Mouse (Mus musculus) fat pad, adult 2 months (tissue): ENCODE data around the gene Zfp866.

Experiments used
- DNase-seq: peaks from one replicate; pipeline ENCODE4 v3.0.0-alpha.2; 2011; ENCODE audit warnings: low read depth, low spot score; ENCODE audit errors: extremely low read depth

Zfp866 gene

DNA sequence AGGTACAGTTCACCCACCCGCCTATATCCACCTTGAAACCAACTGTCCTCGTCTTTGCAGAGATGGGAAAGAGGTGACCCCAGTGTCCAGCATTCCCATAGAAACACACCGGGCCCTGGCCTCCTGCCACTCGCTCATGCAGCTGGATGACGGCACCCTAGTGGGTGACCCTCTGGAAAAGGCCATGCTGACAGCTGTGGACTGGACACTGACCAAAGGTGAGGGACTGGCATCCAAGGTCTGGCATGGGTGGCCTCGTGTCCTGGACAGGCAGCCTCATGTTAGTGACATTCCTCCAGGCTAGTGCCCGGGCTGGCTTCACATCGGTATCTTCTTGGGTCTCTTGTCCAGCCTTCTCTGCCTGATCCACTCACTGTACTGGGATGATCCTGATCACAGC, 8.3 kb upstream of the Zfp866 start:
- no peak for DNase-seq

DNA sequence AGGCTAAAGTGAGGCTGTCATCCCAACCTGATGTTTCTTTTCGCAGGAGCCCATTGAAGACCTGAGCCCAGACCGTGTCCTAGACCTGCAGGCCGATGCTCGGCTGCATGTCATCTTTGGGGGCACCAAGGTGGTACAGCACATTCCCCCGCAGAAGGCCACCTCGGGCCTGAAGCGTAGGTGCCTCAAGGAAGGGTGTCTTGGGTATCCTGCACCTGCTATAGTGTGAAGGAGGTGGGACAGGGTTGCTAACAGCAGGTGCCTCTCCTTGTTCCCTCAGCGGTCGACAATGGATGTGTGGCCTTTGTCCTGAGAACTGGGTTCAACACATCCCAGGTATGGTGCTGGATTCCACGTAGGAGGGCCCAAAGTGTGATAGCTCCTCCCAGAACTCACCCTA, 6.7 kb upstream of the Zfp866 start:
- DNase-seq, result no peak

DNA sequence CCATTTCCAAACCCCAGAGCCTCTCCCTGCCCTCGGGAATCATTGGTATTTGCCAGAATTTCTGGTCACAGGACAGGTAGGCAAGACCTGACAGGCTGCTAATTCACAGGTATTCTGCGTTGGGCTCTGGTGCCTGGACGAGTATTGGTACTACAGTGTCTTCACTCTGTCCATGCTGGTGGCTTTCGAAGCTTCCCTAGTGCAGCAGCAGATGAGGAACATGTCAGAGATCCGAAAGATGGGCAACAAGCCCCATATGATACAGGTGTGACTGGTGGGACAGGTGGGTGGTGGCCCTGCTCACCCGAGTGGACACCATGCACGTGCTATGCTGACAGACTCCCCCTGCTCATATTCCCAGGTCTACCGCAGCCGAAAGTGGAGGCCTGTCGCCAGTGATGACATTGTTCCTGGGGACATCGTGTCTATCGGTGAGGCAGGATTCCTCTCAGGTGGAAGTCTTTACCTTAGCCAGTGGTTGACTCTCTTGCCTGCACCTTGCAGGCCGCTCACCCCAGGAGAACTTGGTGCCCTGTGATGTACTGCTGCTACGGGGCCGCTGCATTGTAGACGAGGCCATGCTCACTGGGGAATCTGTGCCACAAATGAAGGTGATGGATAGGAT, 5.9 kb upstream of the Zfp866 start:
- DNase-seq, result no peak

DNA sequence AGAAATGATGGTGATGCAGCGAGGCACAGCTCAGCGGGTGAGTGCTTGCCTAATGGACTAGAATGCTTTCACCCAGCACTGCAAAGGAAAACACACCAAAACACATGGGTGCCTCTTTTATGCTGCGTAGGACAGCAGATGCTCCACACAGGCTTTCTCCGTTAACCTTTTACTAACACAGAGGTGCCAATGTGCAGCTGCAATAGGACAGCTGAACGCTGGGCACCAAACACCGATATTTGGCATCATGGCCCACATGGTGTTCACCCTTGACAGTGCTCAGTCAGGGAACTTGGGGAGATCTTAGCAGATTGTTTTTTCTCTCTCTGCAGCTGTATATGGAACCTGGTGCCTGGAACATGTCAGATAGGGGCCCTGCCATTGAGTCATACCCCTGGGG, 3.9 kb upstream of the Zfp866 start:
- no peak for DNase-seq

DNA sequence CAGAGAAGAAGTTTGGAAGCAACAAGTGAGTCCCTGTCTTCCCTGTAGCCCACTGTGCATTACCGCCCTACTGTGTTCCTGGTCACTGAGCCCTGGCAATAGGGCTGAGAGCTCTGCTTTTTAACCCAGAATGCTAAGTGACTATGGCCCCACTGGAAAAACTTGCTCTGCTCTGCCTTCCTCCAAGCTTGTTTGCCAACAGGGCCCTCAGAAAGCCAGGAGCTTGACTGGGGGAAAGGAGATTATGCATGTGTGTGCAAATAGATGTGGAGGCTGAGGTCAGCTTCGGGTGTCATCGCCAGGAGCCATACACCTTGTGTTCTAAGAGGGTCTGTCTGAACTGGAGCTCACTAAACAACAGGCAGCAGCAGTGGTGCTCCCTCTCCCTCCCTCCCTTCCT, 3.1 kb upstream of the Zfp866 start:
- DNase-seq, result no peak

DNA sequence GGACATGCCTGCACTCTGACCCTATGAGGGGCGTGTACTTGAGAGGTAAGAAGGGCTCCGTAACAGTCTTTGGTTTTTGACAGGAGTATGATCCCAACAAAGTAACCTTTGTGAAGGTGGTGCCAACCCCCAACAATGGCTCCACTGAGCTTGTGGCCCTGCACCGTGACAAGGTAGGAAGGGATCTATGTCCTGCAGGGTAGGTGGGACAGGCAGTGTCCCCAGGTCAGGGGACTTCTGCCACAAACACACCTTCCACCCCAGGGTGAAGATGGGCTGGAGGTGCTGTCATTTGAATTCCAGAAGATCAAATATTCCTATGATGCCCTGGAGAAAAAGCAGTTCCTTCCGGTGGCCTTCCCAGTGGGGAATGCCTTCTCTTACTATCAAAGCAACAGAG, 2.7 kb upstream of the Zfp866 start:
- DNase-seq, result no peak

DNA sequence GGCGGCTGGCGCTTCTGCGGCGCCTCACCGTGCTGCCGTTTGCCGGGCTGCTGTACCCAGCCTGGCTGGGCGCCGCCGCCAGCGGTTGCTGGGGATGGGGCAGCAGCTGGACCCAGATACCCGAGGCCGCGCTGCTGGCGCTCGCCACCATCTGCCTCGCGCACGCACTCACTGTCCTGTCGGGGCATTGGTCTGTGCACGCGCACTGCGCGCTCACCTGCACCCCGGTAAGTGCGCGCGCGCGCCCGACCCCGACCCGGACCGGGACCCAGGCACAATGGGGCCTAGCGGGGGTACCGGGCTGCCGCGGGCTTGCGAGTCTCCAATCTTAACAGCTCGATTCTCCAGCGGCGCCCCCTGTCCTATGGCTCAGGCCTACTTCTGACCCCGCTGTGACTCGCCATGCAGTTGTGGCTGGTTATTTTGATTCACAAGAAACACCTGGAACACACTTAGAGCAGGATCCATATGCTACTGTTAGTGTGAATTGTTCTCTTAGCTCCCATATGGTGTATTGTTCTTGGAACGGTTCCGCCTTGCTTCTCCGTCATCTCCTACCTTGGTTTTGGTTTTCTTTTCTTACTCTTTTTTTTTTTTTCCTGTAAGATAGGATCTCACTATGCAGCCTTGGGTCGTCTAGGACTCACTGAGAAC, 564 bp upstream of the Zfp866 start:
- DNase-seq, result no peak

DNA sequence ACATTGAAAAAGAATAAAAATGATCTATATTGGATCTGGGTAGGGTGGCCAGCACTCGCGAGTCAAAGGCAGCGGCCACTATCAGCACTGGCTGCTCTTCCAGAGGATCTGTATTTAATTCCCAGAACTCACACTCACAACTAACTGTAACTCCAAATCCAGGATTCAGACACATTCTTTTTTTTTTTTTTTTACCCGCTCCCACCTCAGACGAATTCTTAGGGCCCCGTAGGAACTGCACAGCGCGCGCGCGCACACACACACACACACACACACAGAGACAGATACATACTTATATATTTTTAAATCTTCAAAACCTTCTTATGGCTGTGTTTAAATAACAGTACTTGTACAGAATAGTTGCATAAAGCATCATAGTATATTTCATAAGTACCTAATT, 614 bp downstream of the Zfp866 start:
- no peak for DNase-seq

DNA sequence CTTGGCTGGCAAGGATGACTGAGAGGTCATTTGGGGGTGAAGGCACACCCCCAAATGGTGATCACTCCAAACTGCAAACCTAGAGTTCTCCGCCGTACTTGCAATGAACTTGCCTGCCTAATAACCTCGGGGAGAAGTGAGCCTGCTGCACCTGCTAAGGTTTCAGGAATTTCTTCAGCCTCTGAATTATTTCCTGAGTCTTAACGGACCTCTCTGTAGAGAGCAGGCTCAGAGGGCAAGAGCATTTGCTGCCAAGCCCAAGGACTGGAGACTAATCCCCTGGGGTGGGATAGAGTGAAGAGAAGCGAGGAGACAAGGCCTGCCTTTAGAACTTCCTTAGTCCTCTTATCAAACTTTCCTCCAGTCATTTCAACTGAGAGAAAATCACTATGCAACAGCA, 1.2 kb downstream of the Zfp866 start:
- no peak for DNase-seq

DNA sequence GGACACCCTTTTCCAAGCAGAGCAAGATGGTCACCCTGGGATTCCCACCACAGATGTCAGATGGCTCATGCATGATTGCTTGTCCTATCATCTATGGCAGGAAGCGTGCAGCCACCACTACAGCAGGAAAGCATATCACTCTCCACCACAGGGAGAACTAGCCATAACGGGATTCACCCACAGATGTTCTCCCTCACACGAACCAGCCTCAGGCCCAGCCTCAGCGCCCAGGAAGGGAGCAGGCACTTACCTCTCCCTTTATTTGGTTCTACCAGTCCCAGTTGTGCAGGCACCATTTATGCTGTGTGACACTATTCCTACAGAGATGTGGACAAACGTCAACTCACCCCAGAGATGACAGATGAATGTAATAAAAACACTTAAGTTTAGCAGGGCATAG, 1.9 kb downstream of the Zfp866 start:
- DNase-seq, result no peak

DNA sequence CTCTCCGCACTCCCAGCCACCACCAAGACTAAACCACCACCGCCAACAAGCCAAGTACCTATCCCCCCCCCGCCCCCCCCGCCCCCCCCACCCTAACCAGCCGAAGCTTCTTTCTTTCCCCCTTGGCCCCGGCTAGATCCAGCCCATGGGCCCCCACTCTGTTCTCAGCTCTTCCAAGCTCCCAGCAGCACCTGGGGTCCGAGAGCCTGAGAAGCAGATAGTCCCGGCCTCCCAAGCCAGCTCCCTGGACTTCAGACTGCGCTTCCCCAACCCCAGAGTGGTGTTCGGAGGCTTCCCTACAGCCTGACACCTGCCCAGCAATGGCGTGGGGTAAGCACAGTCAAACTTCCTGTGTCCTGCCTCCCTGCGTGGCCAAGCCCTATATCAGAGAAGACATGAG, 13.9 kb downstream of the Zfp866 start:
- no peak for DNase-seq

DNA sequence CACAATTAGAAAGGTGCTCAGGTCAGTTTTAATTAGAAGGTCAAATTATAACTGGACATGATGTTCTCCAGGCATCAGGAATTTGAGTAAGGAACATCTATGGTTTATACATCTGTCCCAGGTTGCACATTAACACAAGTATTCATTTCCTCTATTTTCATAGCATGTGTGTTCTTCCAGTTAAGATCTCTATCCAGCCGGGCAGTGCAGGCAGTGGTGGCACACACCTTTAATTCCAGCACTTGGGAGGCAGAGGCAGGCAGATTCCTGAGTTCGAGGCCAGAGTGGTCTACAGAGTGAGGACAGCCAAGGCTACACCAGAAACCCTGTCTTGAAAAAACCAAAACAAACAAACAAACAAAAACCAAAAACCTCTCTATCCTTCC, 15.8 kb downstream of the Zfp866 start:
- no peak for DNase-seq

DNA sequence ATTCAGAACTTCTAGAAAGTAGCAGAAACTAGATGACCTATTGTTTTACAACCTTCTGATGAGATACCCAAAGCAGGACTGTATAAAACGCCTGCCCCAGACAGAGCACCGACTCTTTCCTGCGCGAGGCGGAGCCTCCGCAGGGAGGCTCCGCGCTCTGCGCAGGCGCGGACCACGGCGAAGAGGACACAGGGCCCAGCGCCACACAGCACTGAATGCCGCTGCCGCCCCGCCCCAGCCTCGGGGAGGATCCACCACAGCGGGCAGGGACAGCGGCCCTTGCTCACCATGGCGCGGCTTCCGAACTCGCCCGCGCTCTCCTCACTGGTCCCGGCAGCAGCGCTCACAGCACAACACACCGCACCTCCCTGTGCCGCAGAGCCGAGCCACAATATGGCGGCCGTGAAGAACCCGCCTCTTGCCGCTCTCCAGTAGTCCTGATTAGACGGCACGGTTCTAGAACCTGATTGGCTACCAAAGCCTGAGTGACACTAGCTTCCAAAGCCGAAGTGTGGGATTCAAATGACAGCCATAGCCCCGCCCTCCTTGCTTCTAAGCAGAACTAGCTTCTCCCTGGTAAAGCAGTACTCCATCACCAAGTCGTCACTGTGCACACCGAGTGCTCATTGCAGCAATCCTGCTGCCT, 16.4 kb downstream of the Zfp866 start, which contains the start of gene Gm20422:
Gene Gm20422 (minus strand): TSS at position 384 of the 646 bp plus-strand sequence.
- DNase-seq, result peak; percentile 80

DNA sequence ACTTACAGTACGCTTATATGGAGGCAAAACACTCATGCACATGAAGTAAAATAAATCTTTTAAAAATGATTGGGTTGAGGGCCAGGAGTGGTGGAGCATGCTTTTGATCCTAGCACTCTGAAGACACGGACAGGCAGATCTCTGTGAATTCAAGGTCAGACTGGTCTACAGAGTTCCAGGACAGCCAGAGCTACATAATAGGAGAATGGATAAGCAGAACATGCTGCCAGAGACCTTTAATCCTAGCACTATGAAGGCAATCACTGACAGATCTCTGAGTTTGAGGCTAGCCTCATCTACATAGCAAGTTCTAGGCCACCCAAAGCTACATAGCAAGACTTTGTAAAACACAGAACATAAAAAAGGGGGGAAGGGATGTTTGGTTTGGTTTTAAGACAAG, 18.9 kb downstream of the Zfp866 start:
- DNase-seq, result no peak

DNA sequence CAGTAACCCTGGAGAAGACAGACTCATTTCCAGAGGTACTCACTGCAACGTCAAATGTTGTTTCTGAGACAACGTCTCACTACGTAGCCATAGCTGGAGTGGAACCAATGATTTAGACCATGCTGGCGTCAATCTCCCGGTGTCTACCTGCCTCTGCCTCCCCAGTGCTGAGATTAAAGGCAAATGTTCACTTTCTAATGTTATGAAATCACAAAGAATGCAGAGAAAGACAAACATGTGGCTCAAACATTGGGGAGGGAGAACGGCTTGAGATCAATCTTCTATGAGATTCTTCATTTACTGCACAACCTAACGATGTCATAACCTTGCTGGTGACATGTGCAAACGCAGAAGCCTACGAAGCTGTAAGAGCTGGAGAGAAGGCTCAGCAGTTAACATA, 19.8 kb downstream of the Zfp866 start:
- no peak for DNase-seq

DNA sequence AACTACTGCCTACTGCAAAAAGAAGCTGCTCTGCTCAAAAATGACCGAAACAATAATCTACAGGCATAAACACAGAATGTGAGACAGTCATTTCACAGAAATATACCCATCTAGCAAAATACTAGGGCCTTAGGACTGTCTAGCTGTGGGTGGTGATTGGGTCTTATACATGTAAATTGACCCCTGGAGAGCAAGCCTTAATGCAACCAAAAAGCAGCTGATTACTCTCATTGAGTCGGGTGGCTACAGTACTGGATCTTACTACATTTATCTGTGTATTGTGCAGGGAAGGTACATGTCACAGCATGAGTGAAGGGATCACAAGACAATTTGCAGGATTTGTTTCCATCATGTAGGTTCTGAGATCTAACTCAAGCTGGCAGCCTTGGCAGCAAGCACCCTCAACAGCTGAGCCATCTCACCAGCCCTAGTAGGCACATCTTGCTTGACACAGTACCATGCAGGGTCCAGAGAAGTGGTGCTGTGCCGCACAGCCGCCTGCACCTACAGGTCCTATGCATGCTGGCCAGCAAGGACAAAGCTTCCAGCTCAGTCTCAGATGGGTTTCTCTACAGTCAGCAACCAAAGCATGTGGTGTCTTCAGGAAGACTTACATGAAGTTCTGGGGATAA, 29.0 kb downstream of the Zfp866 start:
- DNase-seq, result no peak

DNA sequence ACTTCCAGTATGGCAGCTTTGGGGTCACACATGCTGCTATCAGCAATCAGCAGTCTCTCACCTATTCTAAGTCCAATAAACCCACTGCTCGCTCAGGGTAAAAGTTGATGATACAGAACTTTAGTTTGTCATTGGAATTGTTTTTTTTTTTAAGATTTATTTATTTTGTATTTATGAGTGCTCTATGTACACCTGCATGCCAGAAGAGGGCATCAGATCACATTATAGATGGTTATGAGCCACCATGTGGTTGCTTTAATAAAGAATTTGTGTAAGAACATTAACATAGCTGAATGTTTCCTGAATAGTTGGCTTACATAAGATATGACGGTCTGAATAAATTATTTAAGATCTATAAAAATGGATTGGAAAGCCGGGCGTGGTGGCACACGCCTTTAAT, 32.7 kb downstream of the Zfp866 start:
- no peak for DNase-seq

DNA sequence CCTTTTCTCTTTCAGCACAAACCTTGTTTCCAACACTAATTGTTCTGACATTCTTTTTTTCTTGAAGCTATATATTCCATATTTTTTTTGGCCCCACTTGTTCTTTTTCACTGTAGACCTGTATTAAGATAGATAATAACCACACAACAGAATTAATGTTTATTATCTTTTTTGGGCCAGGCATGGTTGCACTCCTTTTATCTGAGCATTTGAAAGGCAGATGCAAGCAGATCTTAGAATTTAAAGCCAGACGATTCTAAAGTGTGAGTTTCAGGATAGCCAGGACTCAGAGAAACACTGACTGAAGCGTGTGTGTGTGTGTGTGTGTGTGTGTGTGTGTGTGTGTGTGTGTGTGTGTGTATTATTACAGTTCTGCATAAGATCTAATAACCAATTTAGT, 38.5 kb downstream of the Zfp866 start:
- DNase-seq, result no peak

DNA sequence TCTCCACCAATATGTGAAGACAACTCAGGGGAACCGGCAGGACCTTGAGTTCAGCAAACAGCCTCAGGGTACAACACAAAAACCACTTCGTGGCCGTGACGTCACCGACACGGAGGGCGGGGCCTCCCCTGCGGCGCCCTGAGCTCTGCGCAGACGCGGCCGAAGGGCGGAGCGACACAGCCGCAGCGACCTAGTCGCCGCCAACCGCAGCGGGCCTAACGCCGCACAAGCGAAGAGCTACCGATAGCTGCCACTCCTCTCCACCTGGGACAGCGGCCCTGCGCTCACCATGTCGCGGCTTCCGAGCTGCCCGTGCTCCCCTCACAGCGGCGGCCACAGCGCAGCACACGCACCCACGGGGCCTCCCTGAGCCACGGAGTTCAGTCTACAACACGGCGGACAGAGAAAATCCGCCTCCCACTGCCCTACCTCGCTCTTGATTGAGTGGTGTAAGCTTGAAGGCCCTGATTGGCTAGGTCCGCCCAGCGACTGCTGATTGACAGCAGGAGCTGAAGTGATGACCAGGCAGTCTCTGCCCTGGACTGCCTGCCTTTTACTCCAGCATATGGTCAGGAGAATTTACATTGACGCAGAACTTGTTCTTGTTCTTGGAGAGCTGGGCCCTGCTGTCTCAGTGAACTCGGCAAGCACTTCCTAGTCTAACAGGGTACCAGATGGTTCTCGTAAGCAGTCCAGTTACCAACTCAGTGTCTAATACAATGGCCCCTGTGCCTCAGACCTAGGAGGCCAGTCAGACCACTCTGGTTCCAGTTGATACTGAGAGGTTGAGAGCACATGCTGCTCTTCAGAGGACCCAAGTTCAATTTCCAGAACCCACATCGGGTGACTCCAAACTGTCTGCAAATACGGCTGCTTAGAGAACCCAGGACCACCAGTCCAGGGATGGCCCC, 41.2 kb downstream of the Zfp866 start, which contains the start of gene Zfp963:
Gene Zfp963 (minus strand): TSS at position 427 of the 911 bp plus-strand sequence.
- DNase-seq, result peak; percentile 56

DNA sequence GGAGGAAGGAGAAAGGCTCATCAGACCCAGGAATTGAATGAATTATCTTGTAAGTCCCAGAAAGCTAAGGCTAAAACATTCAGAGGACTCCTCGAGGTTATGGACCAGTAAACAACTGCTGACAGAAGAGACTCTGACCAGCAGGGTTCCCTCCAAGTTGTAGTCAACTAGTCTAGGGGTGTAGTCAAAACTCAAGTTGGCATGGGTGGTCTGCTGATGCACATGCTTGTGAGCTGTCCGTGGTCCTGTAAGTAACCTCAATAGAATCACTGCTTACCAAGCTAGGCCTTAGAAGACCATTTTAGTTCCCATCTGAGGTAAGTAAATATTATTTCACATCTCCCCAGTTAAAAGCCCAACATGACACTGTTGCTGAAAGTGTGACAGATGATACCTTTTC, 49.7 kb downstream of the Zfp866 start:
- no peak for DNase-seq

DNA sequence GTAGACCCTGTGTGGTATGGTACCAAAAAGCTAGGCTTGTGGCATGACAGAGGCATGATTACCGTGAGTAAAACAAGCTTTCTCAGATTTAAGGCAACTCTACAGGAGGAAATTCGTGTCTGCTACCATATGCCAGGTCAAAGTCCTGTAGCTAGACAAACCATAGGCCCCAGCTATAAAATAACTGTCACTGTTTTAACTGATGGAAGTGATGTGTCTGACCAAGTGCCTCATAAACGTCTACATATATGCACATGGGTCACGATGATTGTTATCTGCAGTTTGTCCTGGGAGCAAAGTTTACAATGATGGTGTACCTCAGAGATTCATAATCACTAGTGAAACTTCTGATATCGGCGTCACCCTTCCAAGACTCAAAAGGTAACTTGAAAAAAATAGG, 50.2 kb downstream of the Zfp866 start:
- no peak for DNase-seq
